Mouse (Mus musculus) heart, embryonic 16.5 days (tissue): Measurements from ENCODE around the gene Pepd. TPM values are rescaled to one million over a fixed set of nuclear protein-coding genes. Genes with fewer than 3 reads are reported as not detected.

Experiments used
- ATAC-seq: fragments of 200-750 bp; cut with Nextera tagmentation; replicated peaks from 2 replicates; pipeline ENCODE4 v1.8.0; 2017; ENCODE audit warnings: moderate number of reproducible peaks; ENCODE audit not compliant: insufficient read depth, low FRiP score; ENCODE audit errors: extremely low read depth
- H3K27ac ChIP-seq: fragments of 300-500 bp; sonication (generic); 2 replicates; pipeline ENCODE4 v1.5.1; 2014; ENCODE audit warnings: mild to moderate bottlenecking, low read length, control low read depth, moderate library complexity
- H3K27me3 ChIP-seq: fragments of 300-500 bp; sonication (generic); 2 replicates; pipeline ENCODE4 v1.6.1; 2014; ENCODE audit warnings: low read length, mixed read lengths; ENCODE audit not compliant: control insufficient read depth, insufficient read depth
- H3K36me3 ChIP-seq: fragments of 300-500 bp; sonication (generic); 2 replicates; pipeline ENCODE4 v1.6.1; 2014; ENCODE audit not compliant: control insufficient read depth, insufficient read depth
- H3K4me1 ChIP-seq: fragments of 300-500 bp; sonication (generic); 2 replicates; pipeline ENCODE4 v1.6.1; 2014; ENCODE audit warnings: low read length, mixed read lengths; ENCODE audit not compliant: control insufficient read depth, insufficient read depth
- H3K4me2 ChIP-seq: fragments of 300-500 bp; sonication (generic); 2 replicates; pipeline ENCODE4 v1.6.1; 2014; ENCODE audit warnings: low read depth, mild to moderate bottlenecking, control low read depth, low read length
- H3K4me3 ChIP-seq: fragments of 300-500 bp; sonication (generic); 2 replicates; pipeline ENCODE4 v1.5.1; 2014; ENCODE audit warnings: mild to moderate bottlenecking, control low read depth, low read length
- H3K9ac ChIP-seq: fragments of 300-500 bp; sonication (generic); 2 replicates; pipeline ENCODE4 v1.6.1; 2014; ENCODE audit warnings: low read length, control low read depth
- H3K9me3 ChIP-seq: fragments of 300-500 bp; sonication (generic); replicated peaks from 2 replicates; pipeline ENCODE4 v1.6.1; 2016; ENCODE audit warnings: low read length; ENCODE audit not compliant: control insufficient read depth
- WGBS: fragments of 180-500 bp; shearing (Covaris S2); extraction: QIAGEN DNeasy Blood & Tissue Kit; methylation state at CpG from one replicate; pipeline ENCODE4 v1.1.7; 2014; 5-methylcytosine and 5-hydroxymethylcytosine counted together
- polyA plus RNA-seq: library from polyadenylated mRNA; unstranded; fragments of >200 nt; fragmentation: Nextera tagmentation; extraction: Ambion mirVana; gene quantifications from 2 replicates; pipeline ENCODE4 v1.2.1, GENCODE M21; 2015

Gene Pepd
- polyA plus RNA-seq, 1 experiment from 2014 or later: 52.0 TPM

GRCm38 (mm10) chr7:34897058-34897457 is 15.1 kb upstream of the Pepd start:
- no peak overlapping the region for H3K9ac ChIP-seq
- H3K4me2 ChIP-seq: no peak overlapping the region
- H3K27me3 ChIP-seq: no peaks in the 10 kb centered on the region
- H3K4me3 ChIP-seq: no peak overlapping the region
- no peak for ATAC-seq
- no peaks in the 10 kb centered on the region for H3K36me3 ChIP-seq
- peaks cover 6% of the 10 kb centered on the region for H3K4me1 ChIP-seq
- peaks cover 7% of the 10 kb centered on the region for H3K9me3 ChIP-seq
- 0% methylated on average over 1 of the region's 1 CpGs for WGBS
- no peak overlapping the region for H3K27ac ChIP-seq

- Histone ChIP-seq H3K4me3 (no peak overlapping the region), H3K27ac (no peak overlapping the region), H3K9me3 (peaks cover 7% of the 10 kb centered on the region), H3K36me3 (no peaks in the 10 kb centered on the region), H3K9ac (no peak overlapping the region), H3K27me3 (no peaks in the 10 kb centered on the region), H3K4me1 (peaks cover 9% of the 10 kb centered on the region), H3K4me2 (no peak overlapping the region)
- ATAC-seq: no peak
- 32% methylated on average over 24 of the region's 24 CpGs for WGBS
These were observed 1.8 kb upstream of the Pepd start for GRCm38 (mm10) chr7:34910096-34911066.

DNA sequence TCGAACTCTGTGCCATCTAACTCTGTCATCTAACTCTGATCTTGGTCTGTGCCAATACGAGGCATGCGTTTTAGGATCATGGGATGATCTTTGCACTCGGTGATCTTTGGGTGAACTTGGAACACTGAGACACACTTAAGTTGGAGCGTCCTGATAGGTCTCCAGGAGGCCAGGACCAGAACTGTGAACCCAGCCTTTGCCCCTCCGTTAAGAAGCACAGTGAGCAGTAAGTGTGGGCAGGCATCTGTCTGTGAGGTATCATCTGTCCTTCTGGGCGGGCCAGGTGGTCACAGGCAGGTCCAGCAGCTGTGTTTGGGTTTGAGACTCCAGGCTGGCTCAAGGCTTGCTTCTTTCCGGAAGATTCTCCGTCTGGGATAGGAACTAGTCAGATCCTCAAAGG is 1.8 kb downstream of the Pepd start:
- Histone ChIP-seq H3K36me3 (no peaks in the 10 kb centered on the region; the same call in 1 of the 2 replicates), H3K27me3 (no peaks in the 10 kb centered on the region), H3K4me3 (no peak overlapping the region), H3K4me1 (peaks cover 9% of the 10 kb centered on the region), H3K9me3 (no peaks in the 10 kb centered on the region), H3K9ac (no peak overlapping the region), H3K27ac (no peak overlapping the region), H3K4me2 (no peak overlapping the region)
- WGBS: 93% methylated on average over 9 of the region's 9 CpGs
- ATAC-seq: no peak

DNA sequence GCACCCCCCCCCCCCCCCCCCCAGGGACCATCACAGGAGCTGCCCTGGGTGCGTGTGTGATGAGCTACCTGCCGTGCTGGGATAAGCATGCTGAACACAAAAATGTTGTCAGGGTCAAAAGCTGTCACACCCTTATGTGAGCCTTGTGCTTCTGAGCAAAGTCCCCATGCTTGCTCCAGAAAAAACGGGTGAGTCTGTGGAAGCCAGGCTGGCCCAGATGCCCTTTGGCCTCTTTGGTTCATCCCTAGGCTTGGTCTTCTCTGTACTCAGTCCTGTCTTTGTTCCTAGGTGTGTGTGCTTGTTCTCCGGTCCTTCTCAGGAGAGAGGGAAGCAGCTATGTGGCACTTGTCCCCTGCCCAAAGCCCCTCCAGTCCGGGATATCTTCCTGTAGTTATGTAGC is 3.4 kb downstream of the Pepd start:
- Histone ChIP-seq H3K4me1 (peaks cover 9% of the 10 kb centered on the region), H3K4me3 (no peak overlapping the region), H3K27me3 (no peaks in the 10 kb centered on the region), H3K9me3 (no peaks in the 10 kb centered on the region), H3K36me3 (no peaks in the 10 kb centered on the region; the same call in 1 of the 2 replicates), H3K9ac (no peak overlapping the region), H3K4me2 (no peak overlapping the region), H3K27ac (no peak overlapping the region)
- 95% methylated on average over 5 of the region's 5 CpGs for WGBS
- ATAC-seq: no peak

- Histone ChIP-seq H3K9ac (no peak overlapping the region), H3K4me1 (peaks cover 4% of the 10 kb centered on the region), H3K27ac (no peak overlapping the region), H3K4me2 (no peak overlapping the region), H3K4me3 (no peak overlapping the region), H3K27me3 (no peaks in the 10 kb centered on the region), H3K36me3 (no peaks in the 10 kb centered on the region; the same call in 1 of the 2 replicates), H3K9me3 (no peaks in the 10 kb centered on the region)
- ATAC-seq: no peak
- WGBS: 71% methylated on average over 6 of the region's 6 CpGs
These were observed 5.4 kb downstream of the Pepd start for GRCm38 (mm10) chr7:34917558-34917957.

GRCm38 (mm10) chr7:34917998-34918397 is 5.8 kb downstream of the Pepd start:
- Histone ChIP-seq H3K27ac (no peak overlapping the region), H3K9me3 (no peaks in the 10 kb centered on the region), H3K4me2 (no peak overlapping the region), H3K4me1 (peaks cover under 1% of the 10 kb centered on the region; the same call in 1 of the 2 replicates), H3K4me3 (no peak overlapping the region), H3K9ac (no peak overlapping the region), H3K27me3 (no peaks in the 10 kb centered on the region), H3K36me3 (no peaks in the 10 kb centered on the region; the same call in 1 of the 2 replicates)
- ATAC-seq: no peak
- 88% methylated on average over 4 of the region's 4 CpGs for WGBS

DNA sequence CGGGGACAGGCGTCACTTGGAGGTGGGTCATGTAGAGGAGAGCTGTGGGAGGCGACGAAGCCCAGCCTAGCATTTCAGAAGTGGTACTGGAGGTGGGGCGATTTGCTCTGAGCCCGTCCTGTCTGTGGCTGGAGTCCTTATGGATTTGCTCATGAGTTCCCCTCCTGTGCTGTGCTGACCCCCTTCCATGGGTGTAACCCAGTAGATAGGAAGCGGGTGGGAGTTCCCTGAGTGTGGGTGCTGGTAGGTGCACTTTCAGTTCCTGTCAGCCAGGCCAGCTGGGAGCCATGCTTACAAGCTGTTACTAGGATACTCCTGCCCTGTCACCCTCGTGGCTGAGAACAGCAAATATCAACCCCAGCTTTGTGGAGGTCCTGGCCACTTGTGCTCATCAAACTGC is 6.2 kb downstream of the Pepd start:
- Histone ChIP-seq H3K4me1 (no peaks in the 10 kb centered on the region), H3K4me3 (no peak overlapping the region), H3K27me3 (no peaks in the 10 kb centered on the region), H3K9me3 (no peaks in the 10 kb centered on the region), H3K9ac (no peak overlapping the region), H3K36me3 (no peaks in the 10 kb centered on the region; the same call in 1 of the 2 replicates), H3K27ac (no peak overlapping the region), H3K4me2 (no peak overlapping the region)
- no peak for ATAC-seq
- 72% methylated on average over 8 of the region's 8 CpGs for WGBS

GRCm38 (mm10) chr7:34919054-34919453 is 6.9 kb downstream of the Pepd start:
- Histone ChIP-seq H3K4me1 (no peaks in the 10 kb centered on the region), H3K4me2 (no peak overlapping the region), H3K9ac (no peak overlapping the region), H3K27me3 (no peaks in the 10 kb centered on the region), H3K4me3 (no peak overlapping the region), H3K27ac (no peak overlapping the region), H3K9me3 (no peaks in the 10 kb centered on the region), H3K36me3 (no peaks in the 10 kb centered on the region; the same call in 1 of the 2 replicates)
- WGBS: 67% methylated on average over 5 of the region's 5 CpGs
- ATAC-seq: no peak

- Histone ChIP-seq H3K36me3 (no peaks in the 10 kb centered on the region; the same call in 1 of the 2 replicates), H3K4me2 (no peak overlapping the region), H3K27ac (no peak overlapping the region), H3K9me3 (no peaks in the 10 kb centered on the region), H3K4me3 (no peak overlapping the region), H3K9ac (no peak overlapping the region), H3K27me3 (no peaks in the 10 kb centered on the region), H3K4me1 (no peaks in the 10 kb centered on the region)
- ATAC-seq: no peak
- 56% methylated on average over 5 of the region's 5 CpGs for WGBS
These were observed 7.6 kb downstream of the Pepd start for GRCm38 (mm10) chr7:34919809-34920208.
